Mouse (Mus musculus) embryonic fibroblast, embryonic 13.5 days (primary cell): Measurements from ENCODE around the gene Pck1.
"Not testable (repeated sequence)": the region's sequence is repeated elsewhere in the genome, so short reads cannot be mapped to it uniquely, and the experiment has no call there.

Source experiments
- CTCF ChIP-seq: IDR thresholded peaks from 2 replicates; pipeline ENCODE4 v1.5.1; 2011; ENCODE audit warnings: mild to moderate bottlenecking, control low read depth, low read length, moderate library complexity, borderline replicate concordance; ENCODE audit not compliant: insufficient read depth
- POLR2A ChIP-seq: IDR thresholded peaks from 2 replicates; pipeline ENCODE4 v1.6.1; 2011; ENCODE audit warnings: low read depth, mild to moderate bottlenecking, control low read depth, low read length, moderate library complexity

GRCm38 (mm10) chr2:173120117-173120516 lies 32.7 kb upstream of the Pck1 start:
- not testable (repeated sequence) for TF ChIP-seq POLR2A, CTCF
